Mouse (Mus musculus) kidney, adult 2 months (tissue): ENCODE measurements around the gene Ccdc78.

Source experiments
- CTCF ChIP-seq: fragments of 200-500 bp; conservative IDR thresholded peaks from 2 replicates; pipeline ENCODE4 v1.5.1; 2011; ENCODE audit warnings: low read depth, mild to moderate bottlenecking, control low read depth, low read length, moderate library complexity, mixed read lengths; ENCODE audit not compliant: insufficient read depth, insufficient read length
- POLR2A ChIP-seq: fragments of 200-500 bp; IDR thresholded peaks from one replicate; pipeline ENCODE4 v1.6.1; 2011; ENCODE audit warnings: low read depth, low read length, control low read depth

DNA sequence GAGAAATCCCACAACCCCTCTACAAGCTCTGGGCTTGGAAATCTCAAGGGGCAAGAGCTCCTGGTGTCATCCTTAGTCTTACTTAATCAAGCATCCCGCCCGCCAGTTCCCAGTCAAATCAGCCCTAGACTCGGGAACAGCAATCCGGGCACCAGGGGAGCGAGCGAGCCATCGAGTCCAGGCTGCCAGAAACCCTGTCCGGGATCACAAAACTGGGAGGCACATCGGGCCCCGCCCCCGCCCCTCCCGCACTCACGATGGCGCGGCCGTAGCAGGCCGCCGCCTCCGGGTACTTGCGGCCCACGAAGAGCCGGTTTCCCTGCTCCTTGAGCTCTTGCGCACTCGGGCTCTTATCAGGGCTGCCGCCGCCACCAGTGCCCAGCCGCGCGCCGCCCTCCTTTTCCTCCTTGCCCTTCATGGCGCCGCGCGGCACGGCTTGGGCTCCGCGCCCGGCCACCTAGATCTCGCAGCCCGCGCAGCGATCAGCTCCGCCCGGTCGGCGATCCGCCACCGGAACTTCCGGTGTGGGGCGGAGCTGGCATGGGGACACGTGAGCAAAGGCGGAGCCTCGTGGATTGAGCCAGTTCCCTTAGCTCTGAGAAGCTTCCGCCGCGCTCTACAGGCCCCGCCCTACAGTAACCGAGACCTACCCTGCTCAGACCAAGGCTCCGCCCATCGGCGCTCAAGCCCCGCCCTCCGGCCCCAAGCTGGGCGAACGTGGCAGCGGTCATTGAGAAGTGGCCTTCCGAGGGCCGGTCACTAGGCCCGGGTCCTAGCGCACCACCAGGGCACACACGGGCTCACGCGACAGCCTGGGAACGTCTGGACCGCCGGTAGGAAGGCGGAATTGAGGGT lies 46.3 kb downstream of the Ccdc78 start:
- TF ChIP-seq CTCF, result no peak
- peak; percentile 27 for TF ChIP-seq POLR2A
